Mouse (Mus musculus): ENCODE data around the gene Sat2. TPM values are rescaled to one million over a fixed set of nuclear protein-coding genes. Genes with fewer than 3 reads are reported as not detected.

Gene Sat2
- total and polyA plus RNA-seq, 3 experiments = not detected

DNA sequence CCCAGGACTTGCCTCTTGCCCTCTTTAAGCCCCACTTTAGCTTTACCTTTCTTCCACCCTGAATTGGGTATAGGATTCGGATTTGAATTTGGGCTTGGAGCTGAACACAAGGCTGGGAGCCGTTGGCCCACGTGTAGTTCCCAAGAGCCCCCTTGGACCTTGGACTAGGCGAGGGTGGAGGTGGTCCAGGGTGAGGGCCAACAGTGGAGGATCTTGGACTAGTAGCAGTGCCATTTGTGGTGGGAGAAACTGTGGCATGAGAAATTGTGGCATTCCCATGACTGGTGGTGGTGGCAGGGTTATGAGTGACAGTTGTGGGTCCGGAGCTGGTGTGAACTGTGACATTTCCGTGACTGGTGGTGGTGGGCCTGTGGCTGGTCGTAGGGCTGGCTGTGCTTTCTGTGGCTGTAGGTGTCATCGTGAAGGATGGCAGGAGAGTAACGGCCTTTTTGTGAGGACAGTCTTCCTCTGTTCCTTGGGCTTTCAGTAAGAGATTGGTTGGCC lies 43.7 kb downstream of the Sat2 start:
- peaks cover 25 to 74% of the 10 kb centered on the region in 2 experiments for H3K4me1 ChIP-seq (ENCODE audit: control insufficient read depth in 1 of 2, insufficient read depth in 2 of 2)
- 0 out of 2 replicates have a peak overlapping the region, but pooled peaks have one; percentile 65 for H3K4me2 ChIP-seq (ENCODE audit: insufficient read depth, low read depth, poor library complexity, severe bottlenecking)
- H3K27me3 ChIP-seq (replicated peaks) = no peaks in the 10 kb centered on the region
- no peak for TF ChIP-seq GABPA (IDR thresholded peaks at IDR 0.05; ENCODE audit: insufficient replicate concordance, low read depth, low read length)
- 0 out of 2 replicates have a peak, but pooled peaks have one; percentile 55 for TF ChIP-seq CHD1 (IDR thresholded peaks at IDR 0.05; ENCODE audit: low read depth, low read length)
- 0 out of 2 replicates have a peak, but pooled peaks have one; percentile 25 for TF ChIP-seq NELFE (IDR thresholded peaks at IDR 0.05; ENCODE audit: low read depth, low read length)
- no peaks in the 10 kb centered on the region for H3K9me3 ChIP-seq (replicated peaks; ENCODE audit: low read length)
- peak overlapping the region; percentile 42 to 70 (median 66) for H3K4me3 ChIP-seq (replicated peaks in 1 of 3; ENCODE audit: low read depth in 2 of 3, low read length in 2 of 3, poor library complexity in 1 of 3)
- dilution Hi-C loops (cut with MboI; ENCODE audit: extremely low pct_ligation_motif_present, extremely low pct_unique_long_range_greater_than_20kb, low sequenced_read_pairs) = no loop called here
- in situ Hi-C loops (cut with MboI; ENCODE audit: low pct_ligation_motif_present, low pct_unique_long_range_greater_than_20kb, low sequenced_read_pairs) = no loop called here
- 0 out of 2 replicates have a peak overlapping the region, but pooled peaks have one; percentile 6 for H3K9ac ChIP-seq (ENCODE audit: insufficient read depth, low read depth)
- peaks cover 50% of the 10 kb centered on the region for H3K79me2 ChIP-seq (replicated peaks; ENCODE audit: control insufficient read depth, extremely low read depth, insufficient read depth, poor library complexity, severe bottlenecking)
- no peak for DNase-seq (ENCODE audit: extremely low read depth)
- H3K27ac ChIP-seq (ENCODE audit: insufficient read depth, low read depth) = peak overlapping the region; percentile 95
- peaks cover 44 to 55% of the 10 kb centered on the region in 2 experiments for H3K36me3 ChIP-seq (replicated peaks in 1 of 2; ENCODE audit: control insufficient read depth in 1 of 2, insufficient read depth in 1 of 2, low read length in 1 of 2)

DNA sequence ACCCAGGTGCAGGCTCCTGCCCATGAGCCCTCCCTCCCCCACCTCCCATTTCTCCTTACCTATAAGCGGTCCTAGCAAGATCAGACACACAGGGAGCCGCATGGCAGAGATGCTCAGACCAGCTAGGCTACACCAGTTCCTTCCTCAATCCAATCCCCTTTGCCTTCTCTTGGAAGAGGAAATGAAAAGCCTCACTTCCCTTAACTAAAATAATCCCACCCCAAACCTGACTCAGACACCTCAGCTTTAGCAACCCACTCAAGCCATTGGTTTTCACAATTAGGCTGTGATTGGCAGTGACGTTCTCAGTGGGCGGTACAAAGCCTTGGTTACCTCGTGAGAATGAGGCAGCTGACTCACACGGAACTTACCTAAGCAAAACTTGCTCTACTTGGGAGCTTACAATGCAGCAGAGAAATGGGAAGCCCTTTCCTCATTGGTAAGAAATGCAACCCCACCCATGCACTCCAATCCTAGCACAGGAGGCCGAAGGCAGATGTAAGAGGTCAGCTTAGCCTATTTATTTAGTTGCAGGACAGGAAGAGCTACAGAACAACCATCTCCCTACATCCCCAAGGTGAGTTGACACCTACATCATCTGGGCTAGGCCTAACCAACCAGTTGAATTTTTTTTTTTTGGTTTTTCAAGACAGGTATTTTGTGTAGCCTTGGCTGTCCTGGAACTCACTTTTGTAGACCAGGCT lies 44.3 kb downstream of the Sat2 start, which contains the start of gene Cd68:
Gene Cd68, minus strand, starts transcription at position 193 of the 704 bp plus-strand sequence.
- Histone ChIP-seq H3K79me2 (replicated peaks; ENCODE audit: control insufficient read depth, extremely low read depth, insufficient read depth, poor library complexity, severe bottlenecking) (peaks cover 50% of the 10 kb centered on the region), H3K27me3 (replicated peaks) (no peaks in the 10 kb centered on the region), H3K36me3 (replicated peaks in 1 of 2; ENCODE audit: control insufficient read depth in 1 of 2, insufficient read depth in 1 of 2, low read length in 1 of 2) (peaks cover 49 to 61% of the 10 kb centered on the region in 2 experiments), H3K9me3 (replicated peaks; ENCODE audit: low read length) (no peaks in the 10 kb centered on the region), H3K9ac (ENCODE audit: insufficient read depth, low read depth) (peak within 1 kb of the TSS; percentile 6; the same call in 1 of the 2 replicates), H3K4me1 (ENCODE audit: control insufficient read depth in 1 of 2, insufficient read depth in 2 of 2) (peaks cover 25 to 74% of the 10 kb centered on the region in 2 experiments), H3K4me3 (replicated peaks in 1 of 3; ENCODE audit: low read depth in 2 of 3, low read length in 2 of 3, poor library complexity in 1 of 3) (peak within 1 kb of the TSS; percentile 42 to 70 (median 66)), H3K4me2 (ENCODE audit: insufficient read depth, low read depth, poor library complexity, severe bottlenecking) (peak within 1 kb of the TSS; percentile 65; the same call in 1 of the 2 replicates), H3K27ac (ENCODE audit: insufficient read depth, low read depth) (peak within 1 kb of the TSS; percentile 95)
- in situ Hi-C loops (cut with MboI; ENCODE audit: low pct_ligation_motif_present, low pct_unique_long_range_greater_than_20kb, low sequenced_read_pairs) (no loop called here), dilution Hi-C loops (cut with MboI; ENCODE audit: extremely low pct_ligation_motif_present, extremely low pct_unique_long_range_greater_than_20kb, low sequenced_read_pairs) (no loop called here)
- DNase-seq (ENCODE audit: extremely low read depth) = peak; percentile 100
- TF ChIP-seq UBTF (IDR thresholded peaks at IDR 0.05; ENCODE audit: low read depth, low read length) = no peak
- TF ChIP-seq EP300 (IDR thresholded peaks at IDR 0.05; ENCODE audit: low read length) = peak; percentile 83
- TF ChIP-seq ZC3H11A (IDR thresholded peaks at IDR 0.05; ENCODE audit: low read depth, low read length) = no peak
- peak; percentile 54; the same call in 1 of the 2 replicates for TF ChIP-seq ZNF384 (IDR thresholded peaks at IDR 0.05; ENCODE audit: low read depth, low read length)
- 0 out of 2 replicates have a peak, but pooled peaks have one; percentile 52 for TF ChIP-seq E2F4 (IDR thresholded peaks at IDR 0.05; ENCODE audit: insufficient replicate concordance, low read depth, low read length)
- TF ChIP-seq BHLHE40 (IDR thresholded peaks at IDR 0.05; ENCODE audit: low read depth, low read length) = peak; percentile 75
- TF ChIP-seq CHD1 (IDR thresholded peaks at IDR 0.05; ENCODE audit: low read depth, low read length) = peak; percentile 34; the same call in 1 of the 2 replicates
- TF ChIP-seq JUN (IDR thresholded peaks at IDR 0.05; ENCODE audit: insufficient read depth, low read depth, low read length) = peak; percentile 60; the same call in 1 of the 2 replicates
- peak; percentile 88 for TF ChIP-seq MYC (IDR thresholded peaks at IDR 0.05; ENCODE audit: low read depth, low read length)
- peak; percentile 77 for TF ChIP-seq MXI1 (IDR thresholded peaks at IDR 0.05; ENCODE audit: low read depth, low read length)
- peak; percentile 87 for TF ChIP-seq MAFK (IDR thresholded peaks at IDR 0.05; ENCODE audit: insufficient replicate concordance, low read length)
- TF ChIP-seq NELFE (IDR thresholded peaks at IDR 0.05; ENCODE audit: low read depth, low read length) = peak; percentile 37; the same call in 1 of the 2 replicates
- peak; percentile 100 for TF ChIP-seq POLR2AphosphoS2 (IDR thresholded peaks at IDR 0.05; ENCODE audit: low read depth, low read length)
- TF ChIP-seq SMC3 (IDR thresholded peaks at IDR 0.05; ENCODE audit: low read depth, low read length) = no peak; the same call in 1 of the 2 replicates
- TF ChIP-seq TCF12 (IDR thresholded peaks at IDR 0.05; ENCODE audit: low read depth, low read length) = peak; percentile 57; the same call in 1 of the 2 replicates
- peak; percentile 76 for TF ChIP-seq MEF2A (IDR thresholded peaks at IDR 0.05; ENCODE audit: borderline replicate concordance, low read depth, low read length)
- no peak; the same call in 1 of the 2 replicates for TF ChIP-seq MAZ (IDR thresholded peaks at IDR 0.05; ENCODE audit: low read depth, low read length)
- TF ChIP-seq RAD21 (IDR thresholded peaks at IDR 0.05; ENCODE audit: low read depth, low read length) = no peak
- TF ChIP-seq RCOR1 (conservative IDR thresholded peaks at IDR 0.05; ENCODE audit: low read depth, low read length) = peak; percentile 76
- TF ChIP-seq PAX5 (IDR thresholded peaks at IDR 0.05; ENCODE audit: low read length) = no peak
- peak; percentile 85 for TF ChIP-seq POLR2A (IDR thresholded peaks at IDR 0.05; ENCODE audit: low read depth, low read length)
- peak; percentile 65; the same call in 1 of the 2 replicates for TF ChIP-seq TBP (conservative IDR thresholded peaks at IDR 0.05; ENCODE audit: low read depth, low read length)
- 0 out of 2 replicates have a peak, but pooled peaks have one; percentile 7 for TF ChIP-seq NRF1 (IDR thresholded peaks at IDR 0.05; ENCODE audit: low read depth, low read length)
- TF ChIP-seq SIN3A (IDR thresholded peaks at IDR 0.05; ENCODE audit: low read length) = peak; percentile 88
- TF ChIP-seq JUND (conservative IDR thresholded peaks at IDR 0.05; ENCODE audit: low read depth, low read length) = no peak
- TF ChIP-seq IRF4 (IDR thresholded peaks at IDR 0.05; ENCODE audit: low read depth, low read length) = peak; percentile 89
- TF ChIP-seq GABPA (IDR thresholded peaks at IDR 0.05; ENCODE audit: insufficient replicate concordance, low read depth, low read length) = no peak
- TF ChIP-seq USF2 (conservative IDR thresholded peaks at IDR 0.05; ENCODE audit: low read depth, low read length) = no peak; the same call in 1 of the 2 replicates
- peak; percentile 90 for TF ChIP-seq CHD2 (IDR thresholded peaks at IDR 0.05; ENCODE audit: low read length)

All from CH12.LX (cell line).